Mouse (Mus musculus) lung, adult 2 months (tissue): Measurements from ENCODE around the gene Gucy2c.
"Not testable (repeated sequence)": the region's sequence is repeated elsewhere in the genome, so short reads cannot be mapped to it uniquely, and the experiment has no call there.

Experiments used
- CTCF ChIP-seq: fragments of 200-500 bp; IDR thresholded peaks from 2 replicates; pipeline ENCODE4 v1.5.1; 2011; ENCODE audit warnings: mild to moderate bottlenecking, low read length, control low read depth; ENCODE audit not compliant: insufficient read depth
- POLR2A ChIP-seq: fragments of 200-500 bp; IDR thresholded peaks from 2 replicates; pipeline ENCODE4 v1.6.1; 2011; ENCODE audit warnings: low read depth, mild to moderate bottlenecking, control low read depth, low read length, borderline replicate concordance; ENCODE audit errors: extremely low read depth

- TF ChIP-seq CTCF, POLR2A: not testable (repeated sequence)
Measured at GRCm38 (mm10) chr6:136797874-136798693, 16.5 kb upstream of the Gucy2c start.
